Mouse (Mus musculus) forebrain, embryonic 13.5 days (tissue): ENCODE data around the gene Crb3. TPM values are rescaled to one million over a fixed set of nuclear protein-coding genes. Genes with fewer than 3 reads are reported as not detected.

Experiments
- ATAC-seq: fragments of 200-750 bp; cut with Nextera tagmentation; 2 replicates; pipeline ENCODE4 v1.8.0; 2017
- H3K27ac ChIP-seq: fragments of 300-500 bp; sonication (generic); 2 replicates; pipeline ENCODE4 v1.5.1; 2015; ENCODE audit warnings: inconsistent platforms, mild to moderate bottlenecking, moderate library complexity
- H3K27me3 ChIP-seq: fragments of 300-500 bp; sonication (generic); 2 replicates; pipeline ENCODE4 v1.6.1; 2015; ENCODE audit warnings: mild to moderate bottlenecking, inconsistent platforms
- H3K36me3 ChIP-seq: fragments of 300-500 bp; sonication (generic); 2 replicates; pipeline ENCODE4 v1.6.1; 2015; ENCODE audit warnings: mild to moderate bottlenecking, inconsistent platforms; ENCODE audit not compliant: poor library complexity, severe bottlenecking
- H3K4me1 ChIP-seq: fragments of 300-500 bp; sonication (generic); 2 replicates; pipeline ENCODE4 v1.6.1; 2015; ENCODE audit warnings: inconsistent platforms
- H3K4me2 ChIP-seq: fragments of 300-500 bp; sonication (generic); 2 replicates; pipeline ENCODE4 v1.6.1; 2015; ENCODE audit warnings: inconsistent platforms, mild to moderate bottlenecking, moderate library complexity
- H3K4me3 ChIP-seq: fragments of 300-500 bp; sonication (generic); 2 replicates; pipeline ENCODE4 v1.5.1; 2015; ENCODE audit warnings: mild to moderate bottlenecking, inconsistent platforms
- H3K9ac ChIP-seq: fragments of 300-500 bp; sonication (generic); 2 replicates; pipeline ENCODE4 v1.6.1; 2015; ENCODE audit warnings: mild to moderate bottlenecking, inconsistent platforms
- H3K9me3 ChIP-seq: fragments of 300-500 bp; sonication (generic); replicated peaks from 2 replicates; pipeline ENCODE4 v1.6.1; 2016; ENCODE audit warnings: inconsistent platforms
- WGBS: fragments of 180-500 bp; shearing (Covaris S2); methylation state at CpG from one replicate; pipeline ENCODE4 v1.1.7; 2015; 5-methylcytosine and 5-hydroxymethylcytosine counted together
- polyA plus RNA-seq: library from polyadenylated mRNA; unstranded; fragments of >200 nt; fragmentation: Nextera tagmentation; extraction: Ambion mirVana; gene quantifications from 2 replicates; pipeline ENCODE4 v1.2.1, GENCODE M21; 2015

Crb3 gene
- polyA plus RNA-seq, 1 experiment from 2014 or later, result 0.68 TPM

GRCm38 (mm10) chr17:57095855-57096622 lies 37.1 kb downstream of the Crb3 start:
- Histone ChIP-seq H3K27ac (no peak overlapping the region), H3K9me3 (no peaks in the 10 kb centered on the region), H3K4me1 (peaks cover 9% of the 10 kb centered on the region), H3K9ac (no peak overlapping the region; the same call in 1 of the 2 replicates), H3K4me3 (peak overlapping the region; percentile 15; the same call in 1 of the 2 replicates), H3K27me3 (0 out of 2 replicates have a peak, but pooled peaks cover 5% of the 10 kb centered on the region), H3K4me2 (peak overlapping the region; percentile 54), H3K36me3 (no peaks in the 10 kb centered on the region)
- ATAC-seq, result peak; percentile 79
- WGBS, result under 1% methylated on average over 18 of the region's 19 CpGs

- peak; percentile 88 for ATAC-seq
- Histone ChIP-seq H3K36me3 (no peaks in the 10 kb centered on the region), H3K4me3 (peak overlapping the region; percentile 15; the same call in 1 of the 2 replicates), H3K27ac (no peak overlapping the region), H3K27me3 (0 out of 2 replicates have a peak, but pooled peaks cover 5% of the 10 kb centered on the region), H3K9ac (no peak overlapping the region; the same call in 1 of the 2 replicates), H3K4me2 (peak overlapping the region; percentile 54), H3K9me3 (no peaks in the 10 kb centered on the region), H3K4me1 (peaks cover 9% of the 10 kb centered on the region)
- WGBS, result 2% methylated on average over 11 of the region's 11 CpGs
Measured at GRCm38 (mm10) chr17:57096623-57096920, 37.7 kb downstream of the Crb3 start.

- Histone ChIP-seq H3K27ac (no peak overlapping the region), H3K4me3 (no peak overlapping the region), H3K4me1 (peaks cover 9% of the 10 kb centered on the region), H3K9me3 (no peaks in the 10 kb centered on the region), H3K36me3 (no peaks in the 10 kb centered on the region), H3K27me3 (0 out of 2 replicates have a peak, but pooled peaks cover 5% of the 10 kb centered on the region), H3K9ac (no peak overlapping the region), H3K4me2 (no peak overlapping the region)
- no peak for ATAC-seq
- WGBS, result 87% methylated on average over 5 of the region's 5 CpGs
Measured at GRCm38 (mm10) chr17:57098321-57098720, 39.4 kb downstream of the Crb3 start.

- no peak overlapping the region for H3K4me2 ChIP-seq
- ATAC-seq, result no peak
- H3K9me3 ChIP-seq, result no peaks in the 10 kb centered on the region
- no peaks in the 10 kb centered on the region for H3K36me3 ChIP-seq
- 0 out of 2 replicates have a peak, but pooled peaks cover 5% of the 10 kb centered on the region for H3K27me3 ChIP-seq
- peaks cover 16% of the 10 kb centered on the region for H3K4me1 ChIP-seq
- 9% methylated on average over 10 of the region's 10 CpGs for WGBS
- no peak overlapping the region for H3K4me3 ChIP-seq
- H3K9ac ChIP-seq, result no peak overlapping the region
- H3K27ac ChIP-seq, result no peak overlapping the region
Measured at GRCm38 (mm10) chr17:57099629-57100325, 40.9 kb downstream of the Crb3 start.

- Histone ChIP-seq H3K27ac (no peak overlapping the region), H3K4me2 (no peak overlapping the region), H3K9ac (no peak overlapping the region), H3K36me3 (no peaks in the 10 kb centered on the region), H3K9me3 (no peaks in the 10 kb centered on the region), H3K4me3 (no peak overlapping the region), H3K4me1 (peaks cover 22% of the 10 kb centered on the region), H3K27me3 (no peaks in the 10 kb centered on the region)
- ATAC-seq, result no peak
- 89% methylated on average over 2 of the region's 2 CpGs for WGBS
Measured at GRCm38 (mm10) chr17:57102276-57102675, 43.4 kb downstream of the Crb3 start.

GRCm38 (mm10) chr17:57104496-57104895 lies 45.6 kb downstream of the Crb3 start:
- 0 out of 2 replicates have a peak, but pooled peaks have one; percentile 9 for ATAC-seq
- Histone ChIP-seq H3K9ac (peak overlapping the region; percentile 86), H3K27me3 (no peaks in the 10 kb centered on the region), H3K4me2 (peak overlapping the region; percentile 78), H3K36me3 (no peaks in the 10 kb centered on the region), H3K4me1 (peaks cover 28% of the 10 kb centered on the region), H3K27ac (no peak overlapping the region), H3K4me3 (peak overlapping the region; percentile 69), H3K9me3 (no peaks in the 10 kb centered on the region)
- 53% methylated on average over 4 of the region's 4 CpGs for WGBS

- no peaks in the 10 kb centered on the region for H3K36me3 ChIP-seq
- H3K4me1 ChIP-seq, result peaks cover 28% of the 10 kb centered on the region
- H3K9me3 ChIP-seq, result no peaks in the 10 kb centered on the region
- WGBS, result under 1% methylated on average over 50 of the region's 61 CpGs
- H3K27me3 ChIP-seq, result no peaks in the 10 kb centered on the region
- peak within 1 kb of the TSS; percentile 86 for H3K9ac ChIP-seq
- H3K27ac ChIP-seq, result no peak within 1 kb of the TSS
- peak within 1 kb of the TSS; percentile 69 for H3K4me3 ChIP-seq
- peak within 1 kb of the TSS; percentile 78 for H3K4me2 ChIP-seq
- peak; percentile 89 for ATAC-seq
Measured at GRCm38 (mm10) chr17:57105181-57106034, 46.5 kb downstream of the Crb3 start, which contains the start of gene Tnfsf9. Tnfsf9 (plus strand) TSS chr17:57105325.

GRCm38 (mm10) chr17:57106035-57106368 lies 47.1 kb downstream of the Crb3 start:
- WGBS, result 5% methylated on average over 9 of the region's 9 CpGs
- no peak for ATAC-seq

GRCm38 (mm10) chr17:57107064-57107463 lies 48.2 kb downstream of the Crb3 start:
- Histone ChIP-seq H3K4me2 (peak overlapping the region; percentile 78), H3K9ac (no peak overlapping the region), H3K27me3 (no peaks in the 10 kb centered on the region), H3K4me3 (no peak overlapping the region), H3K4me1 (peaks cover 28% of the 10 kb centered on the region), H3K9me3 (no peaks in the 10 kb centered on the region), H3K36me3 (no peaks in the 10 kb centered on the region), H3K27ac (no peak overlapping the region)
- ATAC-seq, result no peak
- WGBS, result 92% methylated on average over 5 of the region's 5 CpGs

More at GRCm38 (mm10) chr17:57106035-57106368, 47.1 kb downstream of the Crb3 start:
- no peaks in the 10 kb centered on the region for H3K9me3 ChIP-seq
- H3K27me3 ChIP-seq, result no peaks in the 10 kb centered on the region
- H3K4me3 ChIP-seq, result peak overlapping the region; percentile 69
- H3K27ac ChIP-seq, result no peak overlapping the region
- H3K9ac ChIP-seq, result peak overlapping the region; percentile 86
- H3K4me2 ChIP-seq, result peak overlapping the region; percentile 78
- peaks cover 28% of the 10 kb centered on the region for H3K4me1 ChIP-seq
- no peaks in the 10 kb centered on the region for H3K36me3 ChIP-seq

- Histone ChIP-seq H3K4me2 (no peak overlapping the region), H3K9ac (no peak overlapping the region), H3K36me3 (no peaks in the 10 kb centered on the region), H3K27ac (no peak overlapping the region), H3K27me3 (no peaks in the 10 kb centered on the region), H3K9me3 (no peaks in the 10 kb centered on the region), H3K4me3 (no peak overlapping the region), H3K4me1 (peaks cover 28% of the 10 kb centered on the region)
- ATAC-seq, result no peak
- 89% methylated on average over 7 of the region's 7 CpGs for WGBS
Measured at GRCm38 (mm10) chr17:57108040-57108665, 49.2 kb downstream of the Crb3 start.

- ATAC-seq, result no peak
Measured at GRCm38 (mm10) chr17:57108666-57109171, 49.8 kb downstream of the Crb3 start.

More at GRCm38 (mm10) chr17:57108666-57109171, 49.8 kb downstream of the Crb3 start:
- Histone ChIP-seq H3K9ac (no peak overlapping the region), H3K27ac (no peak overlapping the region), H3K27me3 (no peaks in the 10 kb centered on the region), H3K4me1 (peaks cover 28% of the 10 kb centered on the region), H3K9me3 (no peaks in the 10 kb centered on the region), H3K4me3 (no peak overlapping the region), H3K36me3 (no peaks in the 10 kb centered on the region), H3K4me2 (no peak overlapping the region)
- WGBS, result 65% methylated on average over 5 of the region's 5 CpGs
